ENCODE assay signal across 8 mouse cellular contexts in the genomic region with DNA sequence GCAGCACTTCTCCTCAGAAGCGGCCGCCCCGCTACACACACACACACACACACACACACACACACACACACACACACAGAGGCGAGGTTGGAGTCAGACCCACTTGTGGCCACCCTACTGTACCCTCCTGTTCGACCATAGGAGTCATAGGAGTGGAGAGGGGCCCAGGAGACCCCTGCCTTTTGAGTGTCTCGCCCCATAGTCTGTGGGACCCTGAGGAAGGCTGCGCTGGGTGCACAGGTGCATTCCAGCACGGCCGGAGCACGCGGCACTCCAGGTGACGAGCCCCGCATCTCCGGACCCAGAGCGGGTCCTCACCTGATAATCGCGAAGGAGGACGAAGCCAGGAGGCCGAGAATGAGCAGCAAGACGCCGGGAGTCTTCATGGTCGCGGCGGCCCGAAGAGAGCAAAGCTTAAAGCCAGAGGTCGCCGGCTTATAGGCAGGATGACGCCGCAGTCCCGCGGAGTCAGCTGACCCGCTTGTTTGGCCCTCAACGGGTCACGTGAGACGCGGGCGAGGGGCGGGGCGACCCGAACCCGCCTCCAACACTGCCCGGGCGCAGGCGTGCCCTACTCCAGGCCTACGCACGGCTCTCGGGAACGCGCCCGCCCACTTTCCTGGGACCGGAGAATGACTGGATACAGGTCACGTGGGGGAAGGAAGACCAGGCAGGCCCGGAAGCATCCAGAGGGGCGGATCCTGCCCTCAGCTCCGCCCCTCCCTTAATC. TPM values are rescaled to one million over a fixed set of nuclear protein-coding genes. Genes with fewer than 3 reads are reported as not detected.
DNase-seq lines count a peak whose midpoint lies in the region; ATAC-seq lines count a peak whose summit lies in the region.

A gene (minus strand): TSS at position 620 of the 730 bp plus-strand sequence.

- peak within 1 kb of the TSS; percentile 95 for H3K4me2 ChIP-seq in hindbrain, embryonic 12.5 days (replicated peaks)

- under 1% methylated on average over 55 of the region's 55 CpGs for WGBS in hindbrain, embryonic 12.5 days

- H3K27ac ChIP-seq in hindbrain, embryonic 12.5 days = peak within 1 kb of the TSS; percentile 76

- H3K9me3 ChIP-seq in hindbrain, embryonic 12.5 days (replicated peaks) = no peaks in the 10 kb centered on the region

- peak; percentile 96 for ATAC-seq in hindbrain, embryonic 12.5 days (ENCODE audit: low FRiP score)

- H3K9ac ChIP-seq in hindbrain, embryonic 12.5 days = peak within 1 kb of the TSS; percentile 89

- peaks cover 18% of the 10 kb centered on the region for H3K4me1 ChIP-seq in hindbrain, embryonic 12.5 days

- peaks cover 30% of the 10 kb centered on the region for H3K36me3 ChIP-seq in hindbrain, embryonic 12.5 days

- H3K27me3 ChIP-seq in hindbrain, embryonic 12.5 days = 0 out of 2 replicates have a peak, but pooled peaks cover 6% of the 10 kb centered on the region

- DNase-seq in Muller cell, postnatal 12 days (ENCODE audit: inconsistent ontology term) = peak; percentile 99
- peak; percentile 99 for DNase-seq in cerebellum, adult 9-11 months
- peak; percentile 96 to 97 for DNase-seq in frontal cortex, postnatal 10 days (ENCODE audit: low spot score in 2 of 2)
- peak; percentile 90 to 97 for DNase-seq in layer of hippocampus, postnatal 14 days (ENCODE audit: low spot score in 2 of 2)
- DNase-seq in lung, postnatal 14 days = peak; percentile 98
- DNase-seq in retina, adult 2 months (ENCODE audit: low read depth, low spot score) = peak; percentile 88
- DNase-seq in thymus, postnatal 36 days = peak; percentile 92 to 94

- H3K4me3 ChIP-seq in hindbrain, embryonic 12.5 days = peak within 1 kb of the TSS; percentile 86

RNA-seq across cellular contexts. Expression of the gene that starts here (rescaled TPM):
- polyA plus RNA-seq in hindbrain, embryonic 12.5 days (2016; fragmentation: Nextera tagmentation; extraction: Ambion mirVana) = 213 and 215 TPM in 2 replicates
- 100 to 1,000 TPM; 304 to 345 TPM for total RNA-seq in layer of hippocampus, postnatal 14 days (2021)

Comparison
In these comparisons a context has a peak if more than half of its experiments do, and no peak if none do; other contexts are left out.
1. Peak in every context shown above with its lines: DNase-seq, ATAC-seq, H3K4me3 ChIP-seq and H3K27ac ChIP-seq.